Mouse (Mus musculus) kidney, embryonic 16.5 days (tissue): Measurements from ENCODE around the gene Olfr140. TPM values are rescaled to one million over a fixed set of nuclear protein-coding genes. Genes with fewer than 3 reads are reported as not detected.

Experiments used
- ATAC-seq: fragments of 200-750 bp; cut with Nextera tagmentation; 2 replicates; pipeline ENCODE4 v1.8.0; 2017; ENCODE audit warnings: moderate TSS enrichment; ENCODE audit not compliant: low FRiP score, low TSS enrichment
- H3K27ac ChIP-seq: fragments of 300-500 bp; sonication (generic); 2 replicates; pipeline ENCODE4 v1.5.1; 2014; ENCODE audit warnings: low read length
- H3K27me3 ChIP-seq: fragments of 300-500 bp; sonication (generic); 2 replicates; pipeline ENCODE4 v1.6.1; 2014; ENCODE audit warnings: low read length, control low read depth, mixed read lengths; ENCODE audit not compliant: insufficient read depth
- H3K36me3 ChIP-seq: fragments of 300-500 bp; sonication (generic); 2 replicates; pipeline ENCODE4 v1.6.1; 2014; ENCODE audit warnings: low read length, control low read depth, mixed read lengths; ENCODE audit not compliant: insufficient read depth
- H3K4me1 ChIP-seq: fragments of 300-500 bp; sonication (generic); 2 replicates; pipeline ENCODE4 v1.6.1; 2014; ENCODE audit warnings: low read length, control low read depth, mixed read lengths; ENCODE audit not compliant: insufficient read depth
- H3K4me2 ChIP-seq: fragments of 300-500 bp; sonication (generic); replicated peaks from 2 replicates; pipeline ENCODE4 v1.6.1; 2014; ENCODE audit warnings: low read depth, low read length
- H3K4me3 ChIP-seq: fragments of 300-500 bp; sonication (generic); 2 replicates; pipeline ENCODE4 v1.5.1; 2014; ENCODE audit warnings: mild to moderate bottlenecking, low read length
- H3K9ac ChIP-seq: fragments of 300-500 bp; sonication (generic); replicated peaks from 2 replicates; pipeline ENCODE4 v1.6.1; 2014; ENCODE audit warnings: low read length
- H3K9me3 ChIP-seq: fragments of 300-500 bp; sonication (generic); 2 replicates; pipeline ENCODE4 v1.6.1; 2016; ENCODE audit warnings: low read length, control low read depth
- WGBS: fragments of 180-500 bp; shearing (Covaris S2); extraction: QIAGEN DNeasy Blood & Tissue Kit; methylation state at CpG from one replicate; pipeline ENCODE4 v1.1.7; 2014; 5-methylcytosine and 5-hydroxymethylcytosine counted together
- polyA plus RNA-seq: library from polyadenylated mRNA; unstranded; fragments of >200 nt; fragmentation: Nextera tagmentation; extraction: Ambion mirVana; gene quantifications from 2 replicates; pipeline ENCODE4 v1.2.1, GENCODE M21; 2015

The Olfr140 gene
- polyA plus RNA-seq, result not detected in 2 replicates

- Histone ChIP-seq H3K4me2 (no peak within 1 kb of the TSS), H3K27ac (no peak within 1 kb of the TSS), H3K9ac (no peak within 1 kb of the TSS), H3K9me3 (0 out of 2 replicates have a peak, but pooled peaks cover 2% of the 10 kb centered on the region), H3K4me3 (no peak within 1 kb of the TSS), H3K27me3 (no peaks in the 10 kb centered on the region), H3K36me3 (no peaks in the 10 kb centered on the region), H3K4me1 (no peaks in the 10 kb centered on the region)
- no peak for ATAC-seq
Observed at GRCm38 (mm10) chr2:90063494-90063893, at the start of gene Olfr140. Gene Olfr140, minus strand, starts transcription at chr2:90063594.

GRCm38 (mm10) chr2:90070065-90070464, 6.7 kb upstream of the Olfr140 start:
- 76% methylated on average over 2 of the region's 2 CpGs for WGBS

GRCm38 (mm10) chr2:90035037-90035436, 28.4 kb downstream of the Olfr140 start, which contains the start of gene Olfr1265:
Gene Olfr1265, plus strand, starts transcription at chr2:90035337.
- no peak within 1 kb of the TSS for H3K9ac ChIP-seq
- ATAC-seq, result no peak
- H3K27me3 ChIP-seq, result no peaks in the 10 kb centered on the region
- H3K4me3 ChIP-seq, result no peak within 1 kb of the TSS
- no peaks in the 10 kb centered on the region for H3K4me1 ChIP-seq
- H3K9me3 ChIP-seq, result no peaks in the 10 kb centered on the region
- no peak within 1 kb of the TSS for H3K27ac ChIP-seq
- H3K4me2 ChIP-seq, result no peak within 1 kb of the TSS
- no peaks in the 10 kb centered on the region for H3K36me3 ChIP-seq

More at GRCm38 (mm10) chr2:90070065-90070464, 6.7 kb upstream of the Olfr140 start:
- no peaks in the 10 kb centered on the region for H3K36me3 ChIP-seq
- H3K4me2 ChIP-seq, result no peak overlapping the region
- H3K27ac ChIP-seq, result no peak overlapping the region
- H3K27me3 ChIP-seq, result no peaks in the 10 kb centered on the region
- no peak for ATAC-seq
- H3K4me1 ChIP-seq, result no peaks in the 10 kb centered on the region
- H3K9me3 ChIP-seq, result 0 out of 2 replicates have a peak, but pooled peaks cover 2% of the 10 kb centered on the region
- no peak overlapping the region for H3K9ac ChIP-seq
- H3K4me3 ChIP-seq, result no peak overlapping the region

- Histone ChIP-seq H3K27me3 (no peaks in the 10 kb centered on the region), H3K27ac (no peak within 1 kb of the TSS), H3K4me3 (no peak within 1 kb of the TSS), H3K4me2 (no peak within 1 kb of the TSS), H3K36me3 (no peaks in the 10 kb centered on the region), H3K9ac (no peak within 1 kb of the TSS), H3K4me1 (no peaks in the 10 kb centered on the region), H3K9me3 (no peaks in the 10 kb centered on the region)
- ATAC-seq, result no peak
- 70% methylated on average over 2 of the region's 2 CpGs for WGBS
Observed at GRCm38 (mm10) chr2:90025477-90025876, 37.9 kb downstream of the Olfr140 start, which contains the start of gene Olfr1264. Gene Olfr1264, minus strand, starts transcription at chr2:90025577.

- Histone ChIP-seq H3K27ac (no peak within 1 kb of the TSS), H3K9ac (no peak within 1 kb of the TSS), H3K4me2 (no peak within 1 kb of the TSS), H3K27me3 (no peaks in the 10 kb centered on the region), H3K36me3 (no peaks in the 10 kb centered on the region), H3K4me3 (no peak within 1 kb of the TSS), H3K4me1 (no peaks in the 10 kb centered on the region), H3K9me3 (no peaks in the 10 kb centered on the region)
- 77% methylated on average over 2 of the region's 2 CpGs for WGBS
- no peak for ATAC-seq
Observed at GRCm38 (mm10) chr2:90011831-90012230, 51.6 kb downstream of the Olfr140 start, which contains the start of gene Olfr1263. Gene Olfr1263, plus strand, starts transcription at chr2:90012131.

- H3K4me1 ChIP-seq, result no peaks in the 10 kb centered on the region
Observed at GRCm38 (mm10) chr2:89999845-90000244, 63.5 kb downstream of the Olfr140 start, which contains the start of gene Olfr1262. Gene Olfr1262, plus strand, starts transcription at chr2:90000145.

More at GRCm38 (mm10) chr2:89999845-90000244, 63.5 kb downstream of the Olfr140 start, which contains the start of gene Olfr1262:
- Histone ChIP-seq H3K4me3 (no peak within 1 kb of the TSS), H3K4me2 (no peak within 1 kb of the TSS), H3K9ac (no peak within 1 kb of the TSS), H3K27ac (no peak within 1 kb of the TSS), H3K9me3 (no peaks in the 10 kb centered on the region), H3K36me3 (no peaks in the 10 kb centered on the region), H3K27me3 (no peaks in the 10 kb centered on the region)
- no peak for ATAC-seq

Other genes starting within 250 kb of the Olfr140 start
- not detected in 2 replicates for gene Olfr1256, start 222.0 kb downstream of the Olfr140 start, polyA plus RNA-seq
- not detected in 2 replicates for gene Olfr48, start 215.4 kb downstream of the Olfr140 start, polyA plus RNA-seq
- gene Olfr1257, start 185.2 kb downstream of the Olfr140 start, polyA plus RNA-seq, result not detected in 2 replicates
- not detected in 2 replicates for gene Olfr1258, start 136.3 kb downstream of the Olfr140 start, polyA plus RNA-seq
- gene Olfr1259, start 114.9 kb downstream of the Olfr140 start, polyA plus RNA-seq, result not detected in 2 replicates
- not detected in 2 replicates for gene Olfr1260, start 89.3 kb downstream of the Olfr140 start, polyA plus RNA-seq
- not detected in 2 replicates for gene Olfr1261, start 72.4 kb downstream of the Olfr140 start, polyA plus RNA-seq
- gene Olfr1262, start 63.4 kb downstream of the Olfr140 start, polyA plus RNA-seq, result not detected in 2 replicates
- not detected in 2 replicates for gene Olfr1263, start 51.5 kb downstream of the Olfr140 start, polyA plus RNA-seq
- not detected in 2 replicates for gene Olfr1264, start 38.0 kb downstream of the Olfr140 start, polyA plus RNA-seq
- not detected in 2 replicates for gene Olfr1265, start 28.3 kb downstream of the Olfr140 start, polyA plus RNA-seq
- not detected in 2 replicates for gene Olfr1269, start 57.8 kb upstream of the Olfr140 start, polyA plus RNA-seq
- not detected in 2 replicates for gene Olfr32, start 78.7 kb upstream of the Olfr140 start, polyA plus RNA-seq
- gene Olfr1270, start 89.5 kb upstream of the Olfr140 start, polyA plus RNA-seq, result not detected in 2 replicates
- gene Olfr1506, start 160.9 kb upstream of the Olfr140 start, polyA plus RNA-seq, result not detected in 2 replicates
- gene Olfr142, start 194.0 kb upstream of the Olfr140 start, polyA plus RNA-seq, result not detected in 2 replicates
- gene Olfr1271, start 207.4 kb upstream of the Olfr140 start, polyA plus RNA-seq, result not detected in 2 replicates
- gene Olfr1272, start 229.2 kb upstream of the Olfr140 start, polyA plus RNA-seq, result not detected in 2 replicates